Mouse (Mus musculus) forebrain, postnatal 0 days (tissue): Measurements from ENCODE around the gene Cdhr3. TPM values are rescaled to one million over a fixed set of nuclear protein-coding genes. Genes with fewer than 3 reads are reported as not detected.
A peak's percentile ranks its signal among the peaks of the same experiment; 100 is the strongest.

Experiments
- ATAC-seq: fragments of 200-750 bp; cut with Nextera tagmentation; 2 replicates; pipeline ENCODE4 v1.8.0; 2017; ENCODE audit warnings: mild to moderate bottlenecking, moderate library complexity
- DNase-seq: peaks from one replicate; pipeline ENCODE4 v3.0.0-alpha.2; 2015
- H3K27ac ChIP-seq: fragments of 300-500 bp; sonication (generic); 2 replicates; pipeline ENCODE4 v1.5.1; 2014; ENCODE audit warnings: low read depth, mild to moderate bottlenecking, antibody characterized with exemption, low read length, moderate library complexity, mixed read lengths
- H3K27me3 ChIP-seq: fragments of 300-500 bp; sonication (generic); 2 replicates; pipeline ENCODE4 v1.6.1; 2014; ENCODE audit warnings: mild to moderate bottlenecking, low read length, mixed read lengths; ENCODE audit not compliant: insufficient read depth
- H3K36me3 ChIP-seq: fragments of 300-500 bp; sonication (generic); 2 replicates; pipeline ENCODE4 v1.6.1; 2014; ENCODE audit warnings: mild to moderate bottlenecking, moderate library complexity; ENCODE audit not compliant: insufficient read depth
- H3K4me1 ChIP-seq: fragments of 300-500 bp; sonication (generic); 2 replicates; pipeline ENCODE4 v1.6.1; 2014; ENCODE audit warnings: antibody characterized with exemption; ENCODE audit not compliant: insufficient read depth
- H3K4me2 ChIP-seq: fragments of 300-500 bp; sonication (generic); 2 replicates; pipeline ENCODE4 v1.6.1; 2014; ENCODE audit warnings: low read depth, mild to moderate bottlenecking, moderate library complexity
- H3K4me3 ChIP-seq: fragments of 300-500 bp; sonication (generic); 2 replicates; pipeline ENCODE4 v1.5.1; 2014; ENCODE audit warnings: low read depth, low read length, mixed read lengths
- H3K9ac ChIP-seq: fragments of 300-500 bp; sonication (generic); 2 replicates; pipeline ENCODE4 v1.6.1; 2014; ENCODE audit warnings: mild to moderate bottlenecking
- H3K9me3 ChIP-seq: fragments of 300-500 bp; sonication (generic); 2 replicates; pipeline ENCODE4 v1.6.1; 2016; ENCODE audit warnings: low read length
- CTCF ChIP-seq: sonication (generic); IDR thresholded peaks from 2 replicates; pipeline ENCODE4 v1.5.1; 2016; ENCODE audit warnings: antibody characterized with exemption, control low read depth, low read depth
- WGBS: fragments of 180-500 bp; shearing (Covaris S2); extraction: QIAGEN DNeasy Blood & Tissue Kit; methylation state at CpG from one replicate; pipeline ENCODE4 v1.1.7; 2014; 5-methylcytosine and 5-hydroxymethylcytosine counted together
- polyA plus RNA-seq: library from polyadenylated mRNA; unstranded; fragments of >200 nt; fragmentation: Nextera tagmentation; extraction: Ambion mirVana; gene quantifications from 2 replicates; pipeline ENCODE4 v1.2.1, GENCODE M21; 2015
- total RNA-seq: library from RNA; depleted of rRNA; stranded (reverse); fragments of >200 nt; gene quantifications from 2 replicates; pipeline ENCODE4 v1.2.3, GENCODE M21; 2014

Cdhr3 gene
- total and polyA plus RNA-seq, 2 experiments from 2014 or later: 0.81 to 0.85 TPM

DNA sequence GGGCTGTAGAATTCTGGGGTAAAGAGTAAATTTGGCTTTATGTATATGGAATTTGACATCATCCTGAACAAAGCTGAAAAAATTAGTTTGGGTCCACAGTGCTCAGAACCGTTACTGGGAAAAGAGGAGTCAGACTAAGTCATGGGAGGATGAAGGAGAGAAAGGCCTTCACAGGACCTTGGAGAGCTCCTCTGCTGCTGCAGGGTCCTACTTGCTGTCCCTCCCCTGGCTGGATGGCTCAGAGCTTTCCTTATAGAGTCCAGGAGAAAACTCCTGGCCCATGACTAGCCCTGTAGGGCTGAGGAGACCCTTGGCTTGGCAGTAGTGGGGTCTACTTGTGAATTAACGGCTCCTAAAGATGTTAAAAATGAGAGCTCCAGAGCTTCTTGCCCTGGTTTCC lies 8.0 kb downstream of the Cdhr3 start:
- Histone ChIP-seq H3K4me3 (no peak overlapping the region), H3K27me3 (no peaks in the 10 kb centered on the region; the same call in 1 of the 2 replicates), H3K9ac (no peak overlapping the region), H3K36me3 (no peaks in the 10 kb centered on the region), H3K9me3 (no peaks in the 10 kb centered on the region), H3K4me1 (0 out of 2 replicates have a peak, but pooled peaks cover 3% of the 10 kb centered on the region), H3K4me2 (no peak overlapping the region), H3K27ac (no peak overlapping the region)
- no peak for TF ChIP-seq CTCF
- 43% methylated on average over 2 of the region's 2 CpGs for WGBS
- DNase-seq (no peak), ATAC-seq (no peak)

DNA sequence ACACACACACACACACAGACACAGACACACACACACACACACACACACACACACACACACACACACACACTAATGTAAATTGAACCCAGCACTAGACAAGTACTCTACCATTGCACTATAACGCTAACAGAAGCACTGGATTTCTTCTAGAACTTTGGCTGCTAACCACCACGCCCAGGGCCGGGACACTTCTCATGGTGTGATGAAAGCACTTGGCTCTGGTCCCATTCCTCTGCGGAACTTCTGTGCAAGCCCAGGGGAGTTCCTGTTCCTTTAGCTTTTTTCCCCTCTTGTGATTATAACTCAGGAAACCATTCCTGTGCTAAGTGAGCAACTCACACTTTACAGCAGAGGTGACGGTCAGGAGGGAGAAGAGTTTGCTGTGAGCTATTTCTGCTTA lies 9.3 kb downstream of the Cdhr3 start:
- DNase-seq (no peak), ATAC-seq (no peak)
- 42% methylated on average over 5 of the region's 5 CpGs for WGBS
- no peaks in the 10 kb centered on the region; the same call in 1 of the 2 replicates for H3K27me3 ChIP-seq
- H3K4me1 ChIP-seq: 0 out of 2 replicates have a peak, but pooled peaks cover 3% of the 10 kb centered on the region
- no peak overlapping the region for H3K4me3 ChIP-seq
- no peak overlapping the region for H3K4me2 ChIP-seq
- H3K36me3 ChIP-seq: no peaks in the 10 kb centered on the region
- no peaks in the 10 kb centered on the region for H3K9me3 ChIP-seq
- no peak overlapping the region for H3K27ac ChIP-seq
- no peak for TF ChIP-seq CTCF
- no peak overlapping the region for H3K9ac ChIP-seq

DNA sequence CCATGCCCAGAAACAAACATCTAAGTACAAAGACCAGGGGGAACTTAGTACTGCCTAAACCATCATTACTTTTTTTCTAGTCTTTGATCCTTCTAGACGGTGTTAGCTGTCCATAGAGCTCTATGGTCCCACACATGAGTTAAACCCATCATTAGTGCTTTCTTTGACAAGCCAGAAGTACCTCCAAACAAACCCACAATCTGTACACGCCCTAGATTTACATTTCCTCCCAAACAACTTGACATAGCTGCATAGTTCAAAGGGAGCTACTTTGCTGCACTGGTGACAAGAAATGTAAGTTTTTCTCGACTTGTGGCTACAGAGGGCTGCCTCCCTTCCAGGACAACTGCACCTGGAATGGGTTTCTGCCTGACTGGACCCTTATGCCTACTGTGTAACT lies 16.4 kb downstream of the Cdhr3 start:
- Histone ChIP-seq H3K27ac (no peak overlapping the region), H3K4me2 (no peak overlapping the region), H3K9me3 (no peaks in the 10 kb centered on the region), H3K9ac (no peak overlapping the region), H3K36me3 (no peaks in the 10 kb centered on the region), H3K4me1 (peaks cover 7% of the 10 kb centered on the region), H3K27me3 (no peaks in the 10 kb centered on the region; the same call in 1 of the 2 replicates), H3K4me3 (no peak overlapping the region)
- no peak for DNase-seq
- no peak for TF ChIP-seq CTCF
- ATAC-seq: no peak
- WGBS: 61% methylated on average over 3 of the region's 3 CpGs

DNA sequence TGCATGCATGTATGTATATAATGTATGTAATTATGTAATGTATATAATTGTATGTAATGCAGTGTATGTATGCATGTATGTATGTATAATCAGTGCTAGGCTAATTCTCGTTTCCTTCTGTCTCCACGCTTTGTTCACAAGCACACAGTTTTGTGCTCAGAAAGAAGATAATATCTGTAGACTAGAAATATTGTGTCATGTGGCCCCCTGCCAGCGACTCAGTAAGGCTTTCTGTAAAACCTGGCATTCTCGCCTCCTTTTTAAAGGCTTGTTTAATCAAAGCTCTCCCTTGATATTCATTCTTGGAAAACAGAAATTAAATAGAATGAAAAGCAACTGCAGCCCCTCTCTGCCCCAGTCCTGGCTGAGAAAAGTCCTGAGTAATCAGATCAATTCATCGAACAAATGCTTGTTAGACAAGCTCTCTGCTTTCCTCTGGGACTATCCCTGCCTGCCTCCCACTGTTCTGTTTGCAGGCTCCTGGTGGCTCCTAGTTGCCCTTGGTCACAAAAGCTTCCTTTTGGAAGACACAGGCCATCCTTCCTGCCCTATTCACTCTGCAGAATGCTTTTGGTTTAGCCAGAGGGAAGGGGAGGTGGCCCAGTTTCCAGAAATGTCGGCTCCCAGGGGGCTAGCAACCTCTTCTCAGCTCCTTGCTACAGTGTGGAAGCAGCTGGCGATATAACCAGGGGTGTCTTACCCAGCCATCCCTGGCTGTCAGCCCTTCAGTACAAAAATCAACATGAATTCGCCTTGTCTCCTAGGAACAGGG lies 20.6 kb downstream of the Cdhr3 start:
- ATAC-seq: peak; percentile 71
- 12% methylated on average over 8 of the region's 8 CpGs for WGBS
- peaks cover 7% of the 10 kb centered on the region for H3K4me1 ChIP-seq
- H3K4me2 ChIP-seq: no peak overlapping the region
- no peak overlapping the region for H3K9ac ChIP-seq
- no peaks in the 10 kb centered on the region for H3K27me3 ChIP-seq
- H3K4me3 ChIP-seq: no peak overlapping the region
- no peak overlapping the region for H3K27ac ChIP-seq
- DNase-seq: peak; percentile 79
- TF ChIP-seq CTCF: no peak
- no peaks in the 10 kb centered on the region for H3K9me3 ChIP-seq
- H3K36me3 ChIP-seq: no peaks in the 10 kb centered on the region

DNA sequence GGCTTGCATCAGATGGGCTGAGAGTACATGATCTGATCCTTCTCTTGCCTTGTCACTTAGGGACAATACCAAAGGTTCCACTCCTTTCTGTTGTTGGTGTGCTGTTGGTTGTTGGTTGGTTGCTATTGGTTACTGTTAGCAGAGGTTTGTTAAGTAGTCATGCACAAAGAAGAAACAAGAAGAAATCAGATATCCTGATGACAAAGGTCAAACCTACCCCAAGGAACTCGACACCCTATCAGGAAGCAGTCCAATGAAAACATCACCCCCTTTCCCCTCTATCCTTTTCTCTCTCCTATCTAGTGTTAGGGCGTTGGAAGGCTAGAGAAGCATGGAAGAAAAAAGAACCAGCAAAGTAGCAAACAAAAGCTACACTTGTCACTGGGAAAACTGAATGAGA lies 23.7 kb downstream of the Cdhr3 start:
- Histone ChIP-seq H3K9ac (no peak overlapping the region), H3K27ac (no peak overlapping the region), H3K36me3 (no peaks in the 10 kb centered on the region), H3K4me2 (no peak overlapping the region), H3K27me3 (no peaks in the 10 kb centered on the region), H3K4me3 (no peak overlapping the region), H3K9me3 (no peaks in the 10 kb centered on the region), H3K4me1 (peaks cover 7% of the 10 kb centered on the region)
- ATAC-seq (no peak), DNase-seq (no peak)
- TF ChIP-seq CTCF: no peak
- WGBS: 82% methylated on average over 2 of the region's 2 CpGs

DNA sequence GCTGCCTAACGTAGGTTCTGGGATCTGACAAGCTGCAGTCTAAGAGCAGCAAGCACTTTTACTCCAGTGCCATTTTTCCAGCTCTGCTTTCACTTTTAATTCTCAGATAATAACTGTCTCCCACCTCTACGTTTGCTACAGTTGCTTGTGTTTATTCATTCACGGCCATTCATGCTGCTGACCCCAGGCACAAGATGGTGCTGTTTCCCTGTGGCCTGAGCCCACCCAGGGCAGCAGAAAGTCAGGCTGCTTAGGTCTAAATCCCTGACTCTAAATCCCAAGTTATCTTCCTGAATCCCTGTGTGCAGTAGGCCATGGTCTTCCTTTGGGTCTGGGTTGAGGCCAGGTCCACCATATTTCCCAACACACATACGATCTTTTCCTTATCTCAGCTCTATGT lies 26.3 kb downstream of the Cdhr3 start:
- Histone ChIP-seq H3K9me3 (no peaks in the 10 kb centered on the region), H3K36me3 (no peaks in the 10 kb centered on the region), H3K4me1 (peaks cover 6% of the 10 kb centered on the region; the same call in 1 of the 2 replicates), H3K27me3 (no peaks in the 10 kb centered on the region), H3K27ac (no peak overlapping the region), H3K4me3 (no peak overlapping the region), H3K9ac (no peak overlapping the region), H3K4me2 (no peak overlapping the region)
- 59% methylated on average over 4 of the region's 4 CpGs for WGBS
- TF ChIP-seq CTCF: peak; percentile 43
- no peak for ATAC-seq
- DNase-seq: no peak

DNA sequence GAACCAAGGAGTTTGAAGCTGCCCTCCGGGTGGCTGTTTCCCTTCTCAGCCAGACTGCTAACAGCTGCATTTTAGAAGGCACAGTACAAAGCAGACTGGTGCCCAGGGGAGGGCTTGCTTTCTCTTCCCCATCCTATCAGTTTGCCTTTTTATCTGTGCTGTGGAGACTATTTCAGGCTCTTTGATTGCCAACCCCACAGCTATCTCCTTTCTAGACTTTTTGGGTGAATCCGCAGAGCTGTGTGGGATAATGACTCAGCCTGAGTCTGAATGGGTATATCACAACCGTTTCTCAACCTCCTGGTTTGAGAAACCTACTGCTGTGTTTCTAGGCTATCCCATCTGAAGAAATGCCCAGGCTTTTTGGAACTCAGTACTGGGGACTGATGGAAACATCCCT lies 27.5 kb downstream of the Cdhr3 start:
- Histone ChIP-seq H3K4me3 (no peak overlapping the region), H3K4me1 (peaks cover 6% of the 10 kb centered on the region; the same call in 1 of the 2 replicates), H3K9me3 (no peaks in the 10 kb centered on the region), H3K4me2 (no peak overlapping the region), H3K27ac (no peak overlapping the region), H3K27me3 (no peaks in the 10 kb centered on the region), H3K36me3 (no peaks in the 10 kb centered on the region), H3K9ac (no peak overlapping the region)
- TF ChIP-seq CTCF: no peak
- 64% methylated on average over 3 of the region's 3 CpGs for WGBS
- DNase-seq (no peak), ATAC-seq (peak; percentile 14; the same call in 1 of the 2 replicates)
